Mouse (Mus musculus) urinary bladder, postnatal 4 days (tissue): ENCODE data around the gene Gpr12.
"Not testable (repeated sequence)": the region's sequence is repeated elsewhere in the genome, so short reads cannot be mapped to it uniquely, and the experiment has no call there.

Experiments
- DNase-seq, 2 experiments: peaks; one replicate each; pipeline ENCODE4 v3.0.0; 2021 to 2022; ENCODE audit warnings: low spot score in 2 of 2

Gpr12 gene

DNA sequence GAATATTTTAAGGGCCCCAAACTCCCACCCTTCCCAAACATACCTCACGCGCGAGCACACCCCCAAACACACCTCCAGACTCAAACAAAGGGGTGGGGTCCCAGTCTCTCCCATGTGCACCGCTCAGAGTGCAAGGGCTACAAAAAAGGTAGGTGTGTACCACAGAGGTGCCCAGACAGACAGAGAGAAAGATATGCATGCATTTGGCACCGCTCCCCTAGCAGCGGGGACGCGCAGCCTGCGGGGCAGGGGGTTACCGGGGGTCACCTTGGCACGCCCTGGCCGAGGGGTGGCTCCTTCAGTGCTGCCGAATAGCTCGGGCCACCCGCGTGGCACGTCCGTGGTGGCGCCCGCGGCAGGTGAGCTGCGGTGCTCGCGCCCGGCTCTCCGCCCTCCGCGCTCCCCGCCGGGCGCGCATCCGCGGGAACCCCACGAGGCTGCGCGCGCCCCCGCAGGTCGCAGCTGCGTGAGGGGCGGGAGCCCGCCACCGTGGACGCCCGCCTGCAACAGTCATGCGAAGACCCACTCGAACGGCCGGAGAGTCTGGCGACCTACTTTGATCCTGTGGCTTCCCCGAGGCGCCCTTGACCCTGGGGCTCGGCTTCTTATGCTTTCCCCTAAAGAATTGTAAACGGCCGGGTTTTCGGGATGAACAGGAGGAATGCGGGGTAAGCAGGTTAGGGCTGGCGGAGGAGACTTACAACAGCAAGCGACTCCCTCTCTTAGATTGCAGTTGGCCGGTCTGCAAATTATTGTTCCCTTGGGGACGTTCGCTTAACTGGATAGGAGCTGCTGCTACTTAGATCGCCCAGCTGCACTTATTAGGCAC is at the start of gene Gpr12:
Gene Gpr12 (minus strand): TSS at position 762 of the 829 bp plus-strand sequence.
- no peak for DNase-seq

DNA sequence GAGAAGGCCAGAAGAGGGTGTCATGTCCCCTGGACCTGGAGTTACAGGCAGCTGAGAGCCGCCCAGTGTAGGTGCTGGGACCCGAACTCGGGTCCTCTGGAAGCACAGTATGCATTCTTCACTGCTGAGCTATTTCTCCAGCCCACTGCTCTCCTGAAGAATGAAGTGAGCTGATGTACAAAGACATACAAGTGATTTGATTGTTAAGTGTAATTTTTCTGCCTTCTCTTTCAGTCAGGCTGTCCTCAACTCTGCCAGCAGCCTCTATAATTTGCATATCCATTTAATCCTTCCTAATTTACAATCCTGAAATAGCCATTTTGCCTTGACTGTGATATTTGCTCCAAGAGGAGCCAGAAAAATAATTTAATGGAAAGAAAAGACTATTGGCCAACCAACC is 46.6 kb upstream of the Gpr12 start:
- no peak for DNase-seq

DNA sequence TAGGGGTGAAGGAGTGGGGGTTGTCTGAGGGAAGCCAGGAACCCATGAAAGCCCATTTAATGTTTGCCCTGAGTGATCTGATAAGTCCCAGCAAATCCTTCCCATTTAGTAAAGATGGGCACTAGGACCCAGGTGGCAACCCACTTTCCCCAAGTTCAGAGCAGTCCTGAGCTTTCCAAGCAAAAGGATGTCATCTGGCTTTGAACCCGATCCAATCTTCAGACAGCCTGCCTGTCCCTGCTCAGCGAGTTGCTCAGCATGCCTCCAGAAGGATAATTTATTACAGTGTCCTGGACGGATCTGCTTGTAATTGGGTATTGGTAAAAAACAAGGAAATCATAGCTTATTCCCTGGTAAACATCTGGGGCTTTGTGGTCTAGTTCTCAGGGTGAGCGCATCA is 45.9 kb upstream of the Gpr12 start:
- no peak for DNase-seq

DNA sequence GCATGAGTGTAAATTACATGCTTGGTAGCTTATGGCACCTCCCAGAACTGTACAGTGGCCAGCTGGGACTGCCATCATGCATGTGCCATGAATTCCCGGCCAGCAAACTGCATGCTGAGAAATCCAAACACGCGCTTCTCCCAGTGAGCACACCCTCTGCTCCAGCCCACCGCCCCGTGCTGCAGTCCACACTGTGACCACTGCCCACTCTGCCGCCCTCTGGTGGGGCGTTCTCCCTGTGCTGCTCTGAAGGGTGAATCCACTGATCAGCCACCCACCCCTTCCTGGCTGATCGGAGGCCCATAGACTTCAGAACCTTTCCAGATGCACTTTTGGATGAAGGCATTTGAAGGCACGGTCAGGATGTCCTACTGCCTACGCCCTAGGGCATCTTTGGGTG is 44.6 kb upstream of the Gpr12 start:
- DNase-seq: no peak

DNA sequence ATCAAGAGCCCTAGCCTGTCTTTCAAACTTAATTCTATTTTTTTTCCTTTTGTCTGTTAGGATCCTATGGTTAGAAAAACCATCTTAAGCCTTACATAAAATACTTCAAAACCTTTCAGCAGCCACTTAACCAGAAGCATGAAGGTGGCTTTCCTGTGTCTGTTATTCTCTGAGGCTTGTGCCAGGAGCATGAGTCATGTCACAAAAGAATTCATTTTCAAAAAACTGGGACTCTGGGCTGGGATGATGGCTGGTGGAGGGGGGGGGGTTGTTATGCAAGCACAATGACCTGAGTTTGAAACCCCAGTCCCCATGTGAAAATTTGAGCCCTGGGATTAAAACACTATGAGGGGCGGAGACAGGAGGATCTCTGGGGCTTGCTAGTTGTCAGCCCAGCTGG is 43.8 kb upstream of the Gpr12 start:
- DNase-seq: no peak

DNA sequence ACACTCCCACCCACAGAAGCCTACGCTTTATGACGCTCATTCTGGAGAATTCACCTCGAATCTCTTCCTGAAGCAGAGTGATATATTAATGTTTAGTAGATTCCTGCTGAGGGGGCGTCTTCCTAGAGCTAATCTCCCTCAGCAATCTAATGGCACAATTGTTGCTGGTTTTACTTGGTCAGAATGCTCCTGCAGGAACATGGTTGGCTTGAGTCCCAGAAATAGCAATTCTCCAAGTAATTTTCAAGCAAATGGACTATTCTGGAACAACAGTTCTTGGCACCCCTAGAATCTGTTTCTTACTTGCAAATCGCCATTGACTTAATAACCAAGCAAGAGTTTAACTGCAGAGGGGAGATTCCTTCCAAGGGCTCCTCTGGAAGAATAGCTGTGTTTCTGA is 42.9 kb upstream of the Gpr12 start:
- no peak for DNase-seq

DNA sequence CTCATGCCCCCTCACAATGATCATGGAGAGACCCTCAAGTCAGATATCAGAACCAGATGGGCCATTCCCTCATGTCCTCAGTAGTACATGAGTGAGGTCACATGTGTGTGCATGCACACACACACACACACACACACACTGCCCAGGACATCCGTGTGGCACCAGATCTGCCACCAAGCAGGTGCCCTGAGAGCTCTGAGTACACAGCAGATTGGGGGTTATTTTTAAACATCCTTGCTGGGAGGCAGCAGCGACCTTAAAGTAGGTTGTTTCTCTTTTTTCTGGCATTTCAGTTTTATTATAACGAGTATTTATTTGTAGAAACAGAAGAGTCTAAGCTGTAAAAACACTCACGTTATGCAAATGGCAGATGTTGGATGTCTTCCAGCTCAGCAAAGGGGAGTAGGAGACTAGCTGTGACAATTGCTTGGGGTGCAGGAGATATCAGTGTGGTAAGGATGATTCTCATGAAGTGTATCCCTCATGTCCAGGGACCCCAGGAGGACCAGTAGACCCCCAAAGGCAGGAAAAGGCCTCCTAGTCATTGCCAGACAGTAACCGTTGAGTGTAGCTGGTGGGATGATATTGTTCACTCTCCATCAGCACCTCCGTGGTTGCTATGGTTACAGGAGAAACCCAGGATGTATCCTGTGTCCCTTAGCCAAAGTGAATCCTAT is 40.7 kb upstream of the Gpr12 start:
- no peak for DNase-seq

DNA sequence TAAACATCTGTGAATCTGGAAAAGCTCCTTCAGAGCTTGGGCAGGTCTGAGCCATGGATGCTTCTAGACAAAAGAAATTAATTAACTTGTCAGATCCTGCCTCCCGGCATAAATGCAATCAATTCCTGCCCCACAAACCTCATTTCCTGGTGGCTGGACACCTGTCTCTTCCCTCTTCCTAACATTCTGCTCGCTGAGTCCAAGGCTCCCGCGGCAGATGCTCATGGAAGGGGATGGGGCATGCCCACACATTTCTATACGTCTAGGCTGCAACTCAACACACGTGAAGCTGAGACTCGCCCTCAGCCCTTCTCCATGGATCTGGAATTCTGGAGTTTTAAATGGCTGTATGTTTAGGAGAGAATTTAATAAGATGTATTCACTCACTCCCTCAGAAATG is 26.8 kb upstream of the Gpr12 start:
- DNase-seq: no peak

DNA sequence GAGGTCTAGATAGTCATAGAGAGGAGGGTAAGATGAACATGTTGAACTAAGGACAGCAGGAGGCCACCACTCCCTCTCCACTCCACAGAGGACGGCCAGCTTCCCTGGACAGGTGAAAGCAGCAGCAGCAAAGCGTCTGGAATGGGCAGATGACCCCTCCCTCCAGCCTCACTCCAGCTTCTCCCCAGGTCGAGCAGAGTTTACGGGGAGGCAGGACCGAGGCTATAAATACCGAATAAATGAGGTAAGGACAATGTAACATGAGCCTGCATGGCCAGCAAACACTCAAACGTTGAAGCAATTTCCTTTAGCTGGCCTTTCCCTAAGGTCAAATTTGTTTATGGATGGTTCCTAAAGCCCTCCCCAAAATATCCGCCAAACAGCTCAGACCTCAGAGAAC is 26.0 kb upstream of the Gpr12 start:
- DNase-seq: no peak

DNA sequence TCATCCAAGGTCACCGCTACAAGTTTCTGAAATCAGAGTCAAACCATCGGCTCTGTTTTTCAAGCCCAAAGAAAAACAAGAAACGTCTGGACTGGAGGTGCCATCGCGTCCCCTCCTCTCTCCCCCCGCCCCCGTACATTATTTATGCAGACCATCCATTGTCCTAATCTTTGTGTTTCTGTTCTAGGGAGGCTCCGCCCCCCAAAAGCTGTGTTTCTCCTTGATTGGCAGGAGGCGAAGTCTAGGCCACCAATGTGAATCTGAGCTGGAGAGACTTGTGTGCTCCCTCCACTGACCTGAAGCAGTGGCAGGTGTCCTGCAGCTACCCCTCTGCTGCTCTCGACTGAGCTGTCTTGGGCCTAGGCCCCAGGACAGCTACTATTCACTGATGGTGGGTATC is 24.6 kb upstream of the Gpr12 start:
- no peak for DNase-seq

DNA sequence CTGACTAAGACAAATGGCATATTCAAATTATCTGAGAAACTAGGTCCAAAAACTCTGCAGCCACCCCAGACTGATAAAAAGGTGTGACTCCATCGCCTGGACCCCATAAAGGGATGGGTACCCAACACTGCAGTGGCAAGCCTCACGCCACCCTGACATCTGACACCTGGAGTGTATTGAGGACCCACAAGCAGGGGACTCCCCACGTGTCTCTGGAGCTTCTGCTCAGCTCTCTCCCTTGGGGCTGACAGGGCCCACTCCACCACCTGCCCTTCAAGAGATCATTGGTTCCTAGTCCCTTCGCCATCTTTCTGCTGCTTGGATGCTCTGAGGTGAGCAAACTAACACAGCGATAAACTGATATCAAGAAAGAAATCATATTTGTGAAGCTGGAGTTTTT is 22.8 kb upstream of the Gpr12 start:
- no peak for DNase-seq

DNA sequence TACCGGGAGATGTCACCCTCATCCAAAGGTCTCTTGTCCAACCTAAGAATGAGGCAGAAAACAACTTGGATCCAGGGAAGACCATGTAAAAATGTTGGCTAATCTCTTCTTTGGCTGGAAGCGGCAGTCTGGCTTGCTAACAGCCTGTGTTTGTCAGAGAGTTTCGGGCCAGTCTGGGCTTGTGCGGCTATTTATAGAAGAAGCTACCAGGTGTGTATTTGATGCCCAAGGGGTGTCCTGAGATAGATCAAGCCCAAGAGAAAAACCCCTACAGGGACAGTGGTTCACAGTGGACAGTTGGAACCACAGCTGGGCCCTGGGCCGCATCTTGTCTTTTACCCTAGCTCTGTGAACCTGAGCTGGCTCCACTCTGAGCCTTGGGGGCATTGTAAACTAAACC is 21.9 kb upstream of the Gpr12 start:
- no peak for DNase-seq

DNA sequence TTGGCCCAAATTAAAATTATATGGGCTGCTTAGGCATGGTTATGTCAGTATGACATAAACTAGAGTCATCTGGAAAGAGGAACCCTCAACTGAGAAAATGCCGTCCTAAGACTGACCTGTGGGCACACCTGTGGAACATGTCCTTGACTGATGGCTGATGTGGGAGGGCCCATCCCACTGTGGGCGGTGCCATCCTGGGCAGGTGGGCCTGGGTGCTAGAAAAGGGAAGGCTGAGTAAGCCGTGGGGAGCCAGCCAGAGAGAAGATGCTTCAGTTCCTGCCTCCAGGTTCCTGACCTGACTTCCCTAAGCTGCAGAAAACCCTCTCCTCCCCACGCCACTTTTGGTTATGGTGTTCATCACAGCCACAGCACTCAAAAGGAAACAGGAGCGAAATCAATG is 21.2 kb upstream of the Gpr12 start:
- DNase-seq: no peak

DNA sequence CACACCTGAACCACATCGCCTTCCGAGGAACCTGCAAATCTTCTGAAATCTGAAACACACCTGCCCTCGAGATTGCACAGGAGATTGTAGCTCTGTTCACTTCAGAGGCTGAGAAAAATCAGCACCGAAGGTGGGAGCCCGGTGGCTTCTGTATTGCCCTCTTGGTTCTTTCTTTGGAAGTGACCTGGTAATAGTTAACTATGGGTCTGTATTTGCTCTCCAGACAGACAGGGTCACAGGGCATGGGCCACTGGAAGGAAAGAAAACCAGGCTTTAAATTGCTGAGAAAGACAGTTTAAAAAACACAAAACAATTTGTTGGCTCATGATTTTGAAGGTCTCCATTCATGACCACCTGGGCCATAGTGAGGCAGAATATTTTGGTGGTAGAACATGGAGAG is 14.9 kb upstream of the Gpr12 start:
- no peak for DNase-seq

DNA sequence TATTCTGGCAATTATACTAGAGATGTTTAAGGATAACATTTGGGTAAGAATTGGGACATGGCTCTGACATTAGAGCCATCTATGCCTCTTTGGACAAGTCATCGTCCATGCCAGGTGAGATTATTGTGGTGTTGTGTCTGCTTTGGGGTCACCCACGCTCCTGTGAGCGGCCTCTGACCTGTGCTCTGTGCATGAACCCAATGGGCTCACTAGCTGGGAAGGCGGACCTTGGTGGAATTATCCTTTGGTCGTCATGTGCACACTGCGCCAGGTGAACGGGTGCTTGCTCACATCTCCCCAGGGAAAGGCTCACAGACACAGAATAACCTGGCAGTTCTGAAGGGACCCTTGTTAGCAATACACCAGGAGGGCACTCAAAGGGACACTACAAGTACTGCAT is 14.2 kb upstream of the Gpr12 start:
- not testable (repeated sequence) for DNase-seq

DNA sequence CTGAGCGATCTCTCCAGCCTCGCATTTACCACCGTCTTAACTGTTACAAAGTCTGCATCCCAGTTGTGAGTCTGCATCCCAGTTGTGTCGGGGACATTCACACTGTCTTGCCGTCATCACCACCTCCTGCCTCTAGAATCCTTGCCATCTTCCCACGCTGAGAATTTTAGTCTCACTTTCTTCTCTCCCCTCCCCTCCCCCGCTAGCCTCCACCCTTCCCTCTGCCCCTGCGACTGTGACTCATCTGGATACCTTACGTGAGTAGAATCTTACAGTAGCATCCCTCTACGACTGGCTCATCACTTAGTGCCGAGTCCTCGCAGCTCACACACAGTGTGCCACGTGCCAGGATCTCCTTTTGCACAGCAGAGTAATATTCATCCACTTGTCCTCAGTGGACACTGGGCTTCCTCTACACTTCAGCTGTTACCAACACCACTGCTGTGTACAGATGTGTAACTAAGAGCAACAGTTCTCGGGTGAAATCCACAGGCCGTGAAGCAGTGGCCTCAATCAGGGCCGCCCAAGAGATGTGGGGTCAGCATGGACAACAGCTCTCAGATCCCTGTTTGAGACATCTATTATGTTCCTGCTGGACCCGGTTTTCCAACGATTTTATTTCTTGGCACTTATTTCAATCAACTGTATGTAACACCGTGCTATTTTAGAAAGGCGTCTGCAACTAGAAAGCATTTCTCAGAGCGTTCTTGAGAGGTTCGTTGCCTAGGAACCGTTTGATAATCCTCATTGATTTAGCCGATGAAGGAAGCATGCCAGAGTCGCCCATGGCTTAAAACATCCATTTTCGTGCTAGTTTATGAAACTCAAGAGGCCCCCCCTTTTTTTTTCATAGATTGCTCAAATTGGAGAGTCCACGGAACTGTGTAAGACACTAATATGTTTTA is 13.4 kb upstream of the Gpr12 start:
- no peak for DNase-seq

DNA sequence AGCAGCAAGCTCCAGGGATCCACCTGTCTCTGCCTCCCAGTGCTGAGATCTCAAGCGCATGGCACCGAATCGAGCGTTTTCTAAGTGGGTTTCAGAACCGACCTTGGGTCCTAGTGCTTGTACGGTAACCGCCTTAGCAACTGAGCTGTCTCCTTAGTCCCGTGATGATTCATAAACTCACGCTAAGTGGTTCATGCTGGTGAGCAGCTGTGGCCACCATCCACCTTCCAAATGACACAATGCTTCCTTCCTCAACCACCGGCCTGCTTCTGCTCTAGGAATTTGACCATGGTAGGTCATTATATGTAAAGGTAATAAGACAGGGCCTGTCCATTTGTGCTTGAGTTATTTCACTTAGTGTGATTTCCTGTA is 12.4 kb upstream of the Gpr12 start:
- no peak for DNase-seq

DNA sequence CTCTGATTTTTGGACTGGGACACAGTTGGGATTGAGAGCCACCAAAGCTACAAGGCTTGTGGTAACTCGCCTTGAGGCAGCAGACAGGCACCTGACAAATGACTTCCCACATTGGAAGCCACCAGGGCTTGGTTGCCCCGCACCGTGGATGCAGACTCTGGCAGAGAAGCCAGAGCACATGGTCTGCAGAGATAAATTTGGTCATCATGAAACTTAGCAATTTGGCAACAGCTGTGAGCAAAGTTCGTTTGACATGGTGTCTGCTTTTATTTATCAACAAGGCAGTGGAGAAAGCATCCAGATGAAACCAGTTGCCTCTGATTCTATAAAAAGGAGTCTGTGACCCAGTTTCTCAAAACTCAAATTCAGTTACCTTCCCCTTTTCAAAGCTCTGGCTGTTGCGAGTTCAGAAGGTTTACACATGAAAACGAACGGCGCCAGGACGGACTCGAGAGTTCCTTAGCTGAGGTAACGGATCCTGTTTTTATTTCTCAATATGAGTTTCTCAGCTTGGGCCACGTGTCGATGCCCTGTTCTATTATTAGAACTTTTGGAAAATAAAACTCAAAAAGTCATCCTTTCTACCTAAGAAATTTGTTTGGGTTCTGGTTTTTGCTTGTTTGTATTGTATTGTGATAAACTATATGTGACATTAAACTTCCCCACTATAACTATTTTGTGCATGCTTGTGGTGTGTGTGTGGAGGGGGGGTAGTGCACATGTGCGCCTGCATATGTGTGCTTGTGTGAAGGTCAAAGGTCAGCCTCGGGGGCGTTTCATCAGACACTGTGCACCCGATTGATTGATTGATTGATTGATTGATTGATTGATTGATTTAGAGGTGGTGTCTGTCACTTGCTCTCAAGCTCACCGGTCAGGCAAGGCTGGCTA is 11.8 kb upstream of the Gpr12 start:
- no peak for DNase-seq

DNA sequence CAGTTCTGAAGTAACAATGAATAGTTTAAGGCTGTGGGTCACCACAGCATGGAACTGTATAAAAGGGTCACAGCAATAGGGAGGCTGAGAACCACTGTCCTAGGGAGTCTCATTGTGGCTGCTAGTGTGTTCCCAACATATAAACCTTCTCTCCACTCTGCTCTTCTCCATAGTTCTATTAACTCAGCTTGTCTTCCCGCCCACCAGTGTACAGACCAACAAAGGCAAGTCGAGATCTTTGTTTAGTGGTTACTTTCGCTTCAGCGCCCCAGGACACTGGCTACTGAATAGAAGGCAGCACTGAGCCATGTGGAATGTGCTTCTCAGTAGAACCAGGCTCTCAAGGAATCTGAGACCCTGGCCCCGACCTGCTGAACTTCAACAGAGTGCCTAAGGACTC is 7.5 kb upstream of the Gpr12 start:
- no peak for DNase-seq

DNA sequence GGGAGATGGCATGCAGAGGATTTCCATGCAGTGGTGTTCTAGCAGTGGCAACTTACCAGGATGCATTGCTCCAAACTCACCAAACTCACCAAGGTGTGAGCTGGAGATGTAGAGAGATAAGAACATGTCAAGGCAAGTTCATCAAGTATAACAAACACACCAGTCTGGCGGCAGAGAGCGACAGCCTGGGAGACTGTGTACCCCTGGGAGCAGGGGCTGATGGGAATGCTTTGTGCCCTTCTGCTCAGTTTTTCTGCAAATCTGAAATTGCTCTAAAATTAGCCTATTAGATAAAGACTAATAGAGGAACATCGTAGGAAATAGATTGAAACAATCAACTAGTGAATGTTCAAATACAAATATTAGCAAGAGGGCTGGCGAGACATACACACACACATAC is 6.6 kb upstream of the Gpr12 start:
- DNase-seq: no peak

DNA sequence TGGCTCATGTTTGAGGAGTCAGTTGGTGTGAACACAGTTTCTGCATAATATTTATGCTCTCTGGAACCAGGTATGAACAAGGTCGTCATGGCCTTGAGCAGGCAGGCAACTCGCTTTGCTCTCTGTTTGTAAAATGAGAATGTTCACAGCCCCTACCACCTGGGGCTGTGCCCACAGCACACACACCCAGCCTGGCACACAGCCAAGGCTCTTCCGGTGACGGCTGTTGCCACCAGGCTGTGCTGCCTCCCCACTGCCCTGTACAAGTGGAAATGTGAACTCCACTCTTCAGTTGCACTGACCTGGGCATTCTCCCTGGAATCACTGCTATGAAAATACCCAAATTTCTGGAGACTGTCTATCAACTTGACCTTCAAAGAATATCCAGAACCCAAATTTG is 5.9 kb upstream of the Gpr12 start:
- DNase-seq: no peak
